Mouse (Mus musculus) brain, embryonic 14.5 days (tissue): ENCODE results near the gene Tenm4.

ENCODE experiments used
- CTCF ChIP-seq: fragments of 200-500 bp; IDR thresholded peaks from 2 replicates; pipeline ENCODE4 v1.5.1; 2012; ENCODE audit warnings: inconsistent platforms, mild to moderate bottlenecking, moderate library complexity, borderline replicate concordance; ENCODE audit not compliant: insufficient read depth, insufficient read length; ENCODE audit errors: extremely low read depth
- POLR2A ChIP-seq: fragments of 200-500 bp; IDR thresholded peaks from 2 replicates; pipeline ENCODE4 v1.6.1; 2012; ENCODE audit warnings: mild to moderate bottlenecking, inconsistent platforms, borderline replicate concordance; ENCODE audit not compliant: poor library complexity, insufficient read depth, insufficient read length, severe bottlenecking; ENCODE audit errors: extremely low read depth

GRCm38 (mm10) chr7:96599081-96599480 lies 428.0 kb downstream of the Tenm4 start:
- TF ChIP-seq CTCF = no peak
- no peak for TF ChIP-seq POLR2A
